Mouse (Mus musculus): ENCODE measurements around the gene Ccdc51. TPM values are rescaled to one million over a fixed set of nuclear protein-coding genes. Genes with fewer than 3 reads are reported as not detected.

Ccdc51 gene
- polyA plus RNA-seq, 1 experiment from 2014 or later = 9.9 TPM

DNA sequence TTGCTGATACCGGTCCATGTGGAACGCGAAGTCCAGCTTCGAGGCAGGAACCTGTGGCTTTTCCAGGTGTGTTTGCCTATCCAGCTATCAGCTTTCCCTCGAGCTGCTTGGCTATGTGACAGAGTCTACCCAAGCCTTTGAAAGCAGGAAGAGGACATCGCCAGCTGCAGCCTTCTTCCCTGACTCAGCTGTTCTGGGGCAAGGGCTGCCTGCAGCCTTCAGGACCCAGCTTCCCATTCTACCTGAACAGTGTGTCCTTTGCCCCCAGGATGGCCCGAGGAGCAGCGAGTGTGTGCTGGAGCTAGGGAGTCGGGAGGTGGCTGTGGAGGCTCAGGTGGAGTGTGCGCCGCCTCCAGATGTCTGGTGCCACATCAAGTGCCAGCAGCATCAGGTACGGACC is 23.4 kb downstream of the Ccdc51 start:
- H3K4me3 ChIP-seq (ENCODE audit: low read depth, low read length) = no peak overlapping the region
- no peak overlapping the region for H3K9ac ChIP-seq (ENCODE audit: low read length)
- WGBS = 75% methylated on average over 12 of the region's 12 CpGs
- H3K27me3 ChIP-seq (ENCODE audit: control insufficient read depth, insufficient read depth, low read length) = no peaks in the 10 kb centered on the region
- no peak for TF ChIP-seq EP300 (optimal IDR thresholded peaks at IDR 0.05)
- TF ChIP-seq CTCF (IDR thresholded peaks at IDR 0.05; ENCODE audit: low read depth) = no peak
- peaks cover 10% of the 10 kb centered on the region for H3K36me3 ChIP-seq (ENCODE audit: control insufficient read depth, insufficient read depth, low read length)
- H3K9me3 ChIP-seq (ENCODE audit: control insufficient read depth, low read length) = no peaks in the 10 kb centered on the region
- no peak; the same call in none of the 2 replicates for ATAC-seq (ENCODE audit: low FRiP score, low TSS enrichment)
- no peak overlapping the region for H3K27ac ChIP-seq (replicated peaks)
- H3K4me1 ChIP-seq (replicated peaks; ENCODE audit: control insufficient read depth, insufficient read depth) = no peaks in the 10 kb centered on the region
- peak; percentile 61 for DNase-seq (ENCODE audit: low spot score)
- H3K4me2 ChIP-seq (replicated peaks; ENCODE audit: low read depth) = no peak overlapping the region

GRCm38 (mm10) chr9:109107341-109107740 is 25.0 kb downstream of the Ccdc51 start:
- Histone ChIP-seq H3K27ac (replicated peaks) (no peak overlapping the region), H3K27me3 (ENCODE audit: control insufficient read depth, insufficient read depth, low read length) (no peaks in the 10 kb centered on the region), H3K9ac (ENCODE audit: low read length) (no peak overlapping the region), H3K4me2 (replicated peaks; ENCODE audit: low read depth) (no peak overlapping the region), H3K4me3 (ENCODE audit: low read depth, low read length) (no peak overlapping the region), H3K9me3 (ENCODE audit: control insufficient read depth, low read length) (no peaks in the 10 kb centered on the region), H3K4me1 (replicated peaks; ENCODE audit: control insufficient read depth, insufficient read depth) (no peaks in the 10 kb centered on the region), H3K36me3 (ENCODE audit: control insufficient read depth, insufficient read depth, low read length) (peaks cover 14% of the 10 kb centered on the region)
- TF ChIP-seq CTCF (IDR thresholded peaks at IDR 0.05; ENCODE audit: low read depth) (no peak), EP300 (optimal IDR thresholded peaks at IDR 0.05) (no peak)
- DNase-seq (ENCODE audit: low spot score) = no peak
- no peak for ATAC-seq (ENCODE audit: low FRiP score, low TSS enrichment)
- 62% methylated on average over 4 of the region's 6 CpGs for WGBS

DNA sequence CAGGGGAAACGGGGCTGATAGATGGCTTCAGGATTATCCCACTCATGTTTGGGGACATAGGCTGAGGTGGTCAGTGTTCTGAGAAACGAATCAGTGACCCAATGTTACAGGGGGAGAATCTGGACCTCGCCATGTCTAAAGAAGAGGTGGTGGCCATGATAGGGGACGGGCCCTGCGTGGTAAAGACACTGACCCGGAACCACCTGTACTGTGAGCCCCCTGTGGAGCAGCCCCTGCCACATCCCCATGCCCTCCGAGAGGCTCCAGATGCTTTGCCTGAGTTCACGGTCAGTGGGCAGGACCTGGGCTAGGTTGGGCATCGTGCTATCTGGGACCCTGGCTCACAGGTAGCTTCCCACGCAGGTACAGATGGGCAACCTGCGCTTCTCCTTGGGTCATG is 27.9 kb downstream of the Ccdc51 start:
- no peak overlapping the region for H3K4me2 ChIP-seq (replicated peaks; ENCODE audit: low read depth)
- DNase-seq (ENCODE audit: low spot score) (no peak), ATAC-seq (ENCODE audit: low FRiP score, low TSS enrichment) (no peak)
- TF ChIP-seq EP300 (optimal IDR thresholded peaks at IDR 0.05) (no peak), CTCF (IDR thresholded peaks at IDR 0.05; ENCODE audit: low read depth) (no peak)
- H3K27ac ChIP-seq (replicated peaks) = no peak overlapping the region
- H3K4me3 ChIP-seq (ENCODE audit: low read depth, low read length) = no peak overlapping the region
- H3K4me1 ChIP-seq (replicated peaks; ENCODE audit: control insufficient read depth, insufficient read depth) = no peaks in the 10 kb centered on the region
- H3K9ac ChIP-seq (ENCODE audit: low read length) = no peak overlapping the region
- no peaks in the 10 kb centered on the region for H3K9me3 ChIP-seq (ENCODE audit: control insufficient read depth, low read length)
- H3K36me3 ChIP-seq (ENCODE audit: control insufficient read depth, insufficient read depth, low read length) = peaks cover 24% of the 10 kb centered on the region
- WGBS = 92% methylated on average over 11 of the region's 11 CpGs
- H3K27me3 ChIP-seq (ENCODE audit: control insufficient read depth, insufficient read depth, low read length) = no peaks in the 10 kb centered on the region

- Histone ChIP-seq H3K27me3 (ENCODE audit: control insufficient read depth, insufficient read depth, low read length) (no peaks in the 10 kb centered on the region), H3K36me3 (ENCODE audit: control insufficient read depth, insufficient read depth, low read length) (peaks cover 24% of the 10 kb centered on the region), H3K27ac (replicated peaks) (no peak overlapping the region), H3K9me3 (ENCODE audit: control insufficient read depth, low read length) (no peaks in the 10 kb centered on the region), H3K4me2 (replicated peaks; ENCODE audit: low read depth) (no peak overlapping the region), H3K4me3 (ENCODE audit: low read depth, low read length) (no peak overlapping the region), H3K4me1 (replicated peaks; ENCODE audit: control insufficient read depth, insufficient read depth) (no peaks in the 10 kb centered on the region), H3K9ac (ENCODE audit: low read length) (no peak overlapping the region)
- 91% methylated on average over 4 of the region's 4 CpGs for WGBS
- ATAC-seq (ENCODE audit: low FRiP score, low TSS enrichment) (no peak), DNase-seq (ENCODE audit: low spot score) (no peak)
- TF ChIP-seq EP300 (optimal IDR thresholded peaks at IDR 0.05) = no peak
- TF ChIP-seq CTCF (IDR thresholded peaks at IDR 0.05; ENCODE audit: low read depth) = no peak
Observed at GRCm38 (mm10) chr9:109111101-109111500, 28.8 kb downstream of the Ccdc51 start.

GRCm38 (mm10) chr9:109111591-109111990 is 29.3 kb downstream of the Ccdc51 start:
- Histone ChIP-seq H3K36me3 (ENCODE audit: control insufficient read depth, insufficient read depth, low read length) (peaks cover 28% of the 10 kb centered on the region), H3K27me3 (ENCODE audit: control insufficient read depth, insufficient read depth, low read length) (no peaks in the 10 kb centered on the region), H3K4me1 (replicated peaks; ENCODE audit: control insufficient read depth, insufficient read depth) (no peaks in the 10 kb centered on the region), H3K4me3 (ENCODE audit: low read depth, low read length) (no peak overlapping the region), H3K9ac (ENCODE audit: low read length) (no peak overlapping the region), H3K4me2 (replicated peaks; ENCODE audit: low read depth) (no peak overlapping the region), H3K9me3 (ENCODE audit: control insufficient read depth, low read length) (no peaks in the 10 kb centered on the region), H3K27ac (replicated peaks) (no peak overlapping the region)
- TF ChIP-seq EP300 (optimal IDR thresholded peaks at IDR 0.05) (no peak), CTCF (IDR thresholded peaks at IDR 0.05; ENCODE audit: low read depth) (no peak)
- ATAC-seq (ENCODE audit: low FRiP score, low TSS enrichment) (no peak), DNase-seq (ENCODE audit: low spot score) (no peak)
- 94% methylated on average over 9 of the region's 9 CpGs for WGBS

DNA sequence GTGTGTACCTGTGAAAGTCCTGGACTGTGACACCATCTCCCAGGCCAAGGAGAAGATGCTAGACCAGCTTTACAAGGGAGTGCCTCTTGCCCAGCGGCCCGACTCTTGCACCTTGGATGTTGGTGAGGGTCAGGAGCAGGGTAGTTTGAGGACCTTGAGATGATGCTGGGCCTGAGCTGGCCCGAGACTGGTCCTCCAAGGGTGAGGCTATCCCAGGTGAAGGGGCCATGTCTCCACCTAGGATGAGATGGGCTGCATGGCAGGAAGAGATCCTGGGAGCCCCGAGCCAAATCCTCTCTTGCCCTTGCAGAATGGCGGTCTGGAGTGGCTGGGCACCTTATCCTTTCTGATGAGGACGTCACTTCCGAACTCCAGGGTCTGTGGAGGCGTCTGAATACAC is 31.0 kb downstream of the Ccdc51 start:
- peaks cover 25% of the 10 kb centered on the region for H3K36me3 ChIP-seq (ENCODE audit: control insufficient read depth, insufficient read depth, low read length)
- 79% methylated on average over 8 of the region's 8 CpGs for WGBS

More for the DNA sequence above, 31.0 kb downstream of the Ccdc51 start:
- no peak overlapping the region for H3K4me2 ChIP-seq (replicated peaks; ENCODE audit: low read depth)
- no peaks in the 10 kb centered on the region for H3K27me3 ChIP-seq (ENCODE audit: control insufficient read depth, insufficient read depth, low read length)
- H3K4me3 ChIP-seq (ENCODE audit: low read depth, low read length) = no peak overlapping the region
- H3K9me3 ChIP-seq (ENCODE audit: control insufficient read depth, low read length) = no peaks in the 10 kb centered on the region
- no peak for TF ChIP-seq CTCF (IDR thresholded peaks at IDR 0.05; ENCODE audit: low read depth)
- TF ChIP-seq EP300 (optimal IDR thresholded peaks at IDR 0.05) = no peak
- H3K9ac ChIP-seq (ENCODE audit: low read length) = no peak overlapping the region
- H3K4me1 ChIP-seq (replicated peaks; ENCODE audit: control insufficient read depth, insufficient read depth) = no peaks in the 10 kb centered on the region
- ATAC-seq (ENCODE audit: low FRiP score, low TSS enrichment) (no peak), DNase-seq (ENCODE audit: low spot score) (peak; percentile 9)
- H3K27ac ChIP-seq (replicated peaks) = no peak overlapping the region
